Mouse (Mus musculus) lung, postnatal 14 days (tissue): ENCODE measurements around the gene Serhl.

Experiments
- DNase-seq: peaks from one replicate; pipeline ENCODE4 v3.0.0; 2021

Serhl gene

DNA sequence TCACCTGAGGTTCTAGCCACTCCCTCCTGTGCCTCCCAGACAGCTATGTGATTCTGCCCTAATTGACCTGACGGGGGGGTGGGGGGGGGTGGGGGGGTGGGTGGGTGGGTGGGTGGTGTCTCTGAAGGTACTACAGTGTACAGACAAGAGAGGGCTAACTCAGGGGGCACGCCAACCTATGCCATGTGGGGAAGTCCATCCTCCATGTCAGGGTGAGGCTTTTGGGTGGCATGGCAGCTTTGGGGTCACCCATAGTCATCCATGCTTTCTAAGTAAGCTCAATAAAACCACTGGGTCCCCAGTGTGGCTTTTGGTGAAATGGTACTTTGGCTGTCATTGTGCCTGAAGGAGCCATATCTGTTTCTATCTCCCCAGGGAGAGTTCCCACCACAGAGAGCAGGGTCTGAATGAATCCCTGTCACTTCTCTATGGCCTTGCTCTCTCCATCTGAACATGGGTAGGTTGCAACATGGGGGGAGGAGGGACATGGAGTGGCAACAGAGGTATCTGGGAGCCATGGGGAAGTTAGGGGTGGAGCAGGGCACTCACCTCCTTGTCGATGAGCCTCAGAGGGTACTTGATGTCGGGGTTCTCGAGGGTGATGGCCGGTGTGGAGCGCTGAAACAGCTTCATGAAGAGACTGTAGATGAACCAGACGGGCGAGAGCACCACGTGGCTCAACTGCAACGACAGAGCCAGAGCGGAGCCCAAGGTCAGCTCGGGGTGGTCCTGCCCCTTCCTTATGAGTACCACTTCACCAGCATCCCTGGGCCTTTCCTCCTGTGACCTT, 76.4 kb downstream of the Serhl start:
- DNase-seq, result no peak
